ENCODE assay signal across 19 mouse cellular contexts in the genomic region with DNA sequence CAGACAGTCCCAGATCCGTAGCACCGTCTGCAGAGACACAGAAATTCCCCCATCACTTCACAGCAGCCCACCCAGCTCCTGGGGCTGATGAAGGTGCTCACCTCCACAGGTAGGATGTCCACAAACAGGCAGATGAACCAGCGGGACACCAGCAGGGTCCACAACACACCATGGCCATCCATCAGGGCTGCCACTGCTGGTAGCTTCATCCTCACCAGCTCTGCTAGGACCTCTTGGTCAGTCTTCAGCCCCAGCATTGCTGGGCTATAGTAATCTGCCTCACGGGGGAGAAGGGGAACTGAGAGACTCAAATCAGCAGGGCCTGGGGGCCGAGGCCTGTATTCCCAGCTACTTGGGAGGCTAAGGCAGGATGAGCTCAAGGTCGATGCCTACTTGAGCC. TPM values are rescaled to one million over a fixed set of nuclear protein-coding genes. Genes with fewer than 3 reads are reported as not detected.
A peak's percentile ranks its signal among the peaks of the same experiment; 100 is the strongest.
DNase-seq lines count a peak whose midpoint lies in the region; ATAC-seq and TF ChIP-seq lines count a peak whose summit lies in the region.
"Had no signal": no experiment of that assay in that cellular context is flagged by ENCODE, and none has a peak within 500 bp of the region (broad histone marks: within the 10 kb centered on the region; RNA-seq: fewer than 3 reads in every experiment).

No protein-coding gene starts in this region.

- 0 out of 2 replicates have a peak overlapping the region, but pooled peaks have one; percentile 11 for H3K9ac ChIP-seq in heart, embryonic 12.5 days
- H3K9ac ChIP-seq in midbrain, embryonic 12.5 days (replicated peaks), result 0 out of 2 replicates have a peak overlapping the region, but pooled peaks have one; percentile 24
- H3K9ac ChIP-seq in midbrain, embryonic 11.5 days (ENCODE audit: low read length), result no peak overlapping the region
- H3K9ac ChIP-seq: embryonic facial prominence, embryonic 12.5 days; forebrain, embryonic 12.5 days; hindbrain, embryonic 14.5 days had no signal

- 64% methylated on average over 6 of the region's 6 CpGs for WGBS in heart, embryonic 12.5 days
- WGBS in midbrain, embryonic 12.5 days, result 75% methylated on average over 6 of the region's 6 CpGs
- 78% methylated on average over 6 of the region's 6 CpGs for WGBS in midbrain, embryonic 11.5 days
- WGBS in embryonic facial prominence, embryonic 10.5 days, result 79% methylated on average over 6 of the region's 6 CpGs

- no peak for ATAC-seq in heart, embryonic 12.5 days (ENCODE audit: insufficient number of reproducible peaks, low FRiP score)
- ATAC-seq in midbrain, embryonic 12.5 days (ENCODE audit: low FRiP score, low read depth), result no peak
- ATAC-seq in midbrain, embryonic 11.5 days (ENCODE audit: low FRiP score), result no peak
- ATAC-seq: forebrain, embryonic 16.5 days; intestine, embryonic 16.5 days had no signal

- no peaks in the 10 kb centered on the region for H3K79me2 ChIP-seq in myocyte (ENCODE audit: control insufficient read depth, insufficient read depth)

- intact Hi-C loops in heart, postnatal 10 days (cut with DNase I), result no loop called here

- no peak for DNase-seq in heart, postnatal 10 days
- no peak for DNase-seq in midbrain, embryonic 11.5 days (ENCODE audit: low spot score, missing footprints)
- DNase-seq in embryonic facial prominence, embryonic 10.5 days (ENCODE audit: low spot score), result no peak
- DNase-seq in layer of hippocampus, postnatal 25 days (ENCODE audit: extremely low spot score in 1 of 2, low spot score in 1 of 2), result no peak
- DNase-seq: adrenal gland, adult 2 months; adrenal gland, postnatal 25 days; cerebellum, adult 2 months; embryo, embryonic 11 days; gastrocnemius, postnatal 25 days; heart, postnatal 14 days; kidney, adult 2 months had no signal

- peaks cover 41% of the 10 kb centered on the region for H3K36me3 ChIP-seq in heart, embryonic 12.5 days
- peaks cover 48% of the 10 kb centered on the region for H3K36me3 ChIP-seq in midbrain, embryonic 12.5 days
- H3K36me3 ChIP-seq in midbrain, embryonic 11.5 days (ENCODE audit: control insufficient read depth, insufficient read depth, low read length), result peaks cover 15% of the 10 kb centered on the region
- peaks cover 51% of the 10 kb centered on the region for H3K36me3 ChIP-seq in embryonic facial prominence, embryonic 10.5 days (replicated peaks)
- H3K36me3 ChIP-seq in myocyte (ENCODE audit: control insufficient read depth, insufficient read depth), result peaks cover 26% of the 10 kb centered on the region

- H3K4me3 ChIP-seq in heart, embryonic 12.5 days, result no peak overlapping the region
- no peak overlapping the region for H3K4me3 ChIP-seq in midbrain, embryonic 12.5 days
- H3K4me3 ChIP-seq in midbrain, embryonic 11.5 days (ENCODE audit: low read depth, low read length), result no peak overlapping the region
- H3K4me3 ChIP-seq in embryonic facial prominence, embryonic 10.5 days, result no peak overlapping the region
- no peak overlapping the region for H3K4me3 ChIP-seq in myocyte
- H3K4me3 ChIP-seq: embryonic facial prominence, embryonic 12.5 days; forebrain, embryonic 12.5 days had no signal

- no peak overlapping the region for H3K27ac ChIP-seq in heart, embryonic 12.5 days (ENCODE audit: poor library complexity, severe bottlenecking)
- no peak overlapping the region for H3K27ac ChIP-seq in midbrain, embryonic 12.5 days (replicated peaks)
- H3K27ac ChIP-seq in midbrain, embryonic 11.5 days (ENCODE audit: low read depth, low read length), result no peak overlapping the region
- H3K27ac ChIP-seq in embryonic facial prominence, embryonic 10.5 days (replicated peaks), result 0 out of 2 replicates have a peak overlapping the region, but pooled peaks have one; percentile 19
- H3K27ac ChIP-seq: embryonic facial prominence, embryonic 12.5 days; forebrain, embryonic 12.5 days; hindbrain, embryonic 14.5 days had no signal

- H3K4me1 ChIP-seq in heart, embryonic 12.5 days (replicated peaks), result peaks cover 27% of the 10 kb centered on the region
- no peaks in the 10 kb centered on the region for H3K4me1 ChIP-seq in midbrain, embryonic 12.5 days
- H3K4me1 ChIP-seq in midbrain, embryonic 11.5 days (ENCODE audit: control insufficient read depth, insufficient read depth, low read length), result no peaks in the 10 kb centered on the region
- H3K4me1 ChIP-seq in embryonic facial prominence, embryonic 10.5 days, result 0 out of 2 replicates have a peak, but pooled peaks cover 4% of the 10 kb centered on the region
- H3K4me1 ChIP-seq: embryonic facial prominence, embryonic 12.5 days; forebrain, embryonic 12.5 days had no signal

- H3K4me2 ChIP-seq in heart, embryonic 12.5 days, result no peak overlapping the region
- no peak overlapping the region for H3K4me2 ChIP-seq in midbrain, embryonic 12.5 days (replicated peaks)
- H3K4me2 ChIP-seq in midbrain, embryonic 11.5 days, result no peak overlapping the region
- H3K4me2 ChIP-seq in myocyte (ENCODE audit: low read depth), result no peak overlapping the region
- H3K4me2 ChIP-seq: embryonic facial prominence, embryonic 12.5 days; forebrain, embryonic 12.5 days; hindbrain, embryonic 14.5 days had no signal

- no peak overlapping the region for H3ac ChIP-seq in myocyte (ENCODE audit: control insufficient read depth, insufficient read length)

- no peaks in the 10 kb centered on the region for H3K27me3 ChIP-seq in heart, embryonic 12.5 days (replicated peaks)
- no peaks in the 10 kb centered on the region for H3K27me3 ChIP-seq in midbrain, embryonic 12.5 days
- no peaks in the 10 kb centered on the region for H3K27me3 ChIP-seq in midbrain, embryonic 11.5 days (ENCODE audit: control insufficient read depth, insufficient read depth, low read length)
- H3K27me3 ChIP-seq in embryonic facial prominence, embryonic 10.5 days (replicated peaks; ENCODE audit: low read depth, poor library complexity, severe bottlenecking), result no peaks in the 10 kb centered on the region
- H3K27me3 ChIP-seq in myocyte (ENCODE audit: control insufficient read depth, insufficient read depth, insufficient read length), result no peaks in the 10 kb centered on the region
- H3K27me3 ChIP-seq: embryonic facial prominence, embryonic 12.5 days; forebrain, embryonic 12.5 days had no signal

- H3K9me3 ChIP-seq in heart, embryonic 12.5 days (replicated peaks), result no peaks in the 10 kb centered on the region
- H3K9me3 ChIP-seq in midbrain, embryonic 12.5 days, result no peaks in the 10 kb centered on the region
- H3K9me3 ChIP-seq in midbrain, embryonic 11.5 days (ENCODE audit: control insufficient read depth, low read length), result no peaks in the 10 kb centered on the region
- no peaks in the 10 kb centered on the region for H3K9me3 ChIP-seq in embryonic facial prominence, embryonic 10.5 days
- H3K9me3 ChIP-seq: embryonic facial prominence, embryonic 12.5 days; forebrain, embryonic 12.5 days had no signal

- TF ChIP-seq POLR2A in myocyte (IDR thresholded peaks at IDR 0.05; ENCODE audit: insufficient read length, low read depth), result no peak

TF ChIP-seq in myocyte, 11 proteins besides CTCF, POLR2A, EP300 and RAD21:
- no peak for TF ChIP-seq MYOG (IDR thresholded peaks at IDR 0.05; ENCODE audit: control insufficient read depth in 1 of 3, insufficient read depth in 1 of 3, insufficient read length in 2 of 3, low read depth in 2 of 3)
- no peak for TF ChIP-seq CEBPB (IDR thresholded peaks at IDR 0.05; ENCODE audit: insufficient read depth, poor library complexity, severe bottlenecking)
- no peak for TF ChIP-seq TCF3 (IDR thresholded peaks at IDR 0.05; ENCODE audit: insufficient read length, low read depth)
- TF ChIP-seq POLR2AphosphoS2 (IDR thresholded peaks at IDR 0.05; ENCODE audit: insufficient read length, low read depth), result peak; percentile 86

RNA-seq across cellular contexts. Expression of a gene that starts 20.5 kb away (rescaled TPM):
- polyA plus RNA-seq in heart, embryonic 12.5 days (2016; fragmentation: Nextera tagmentation; extraction: Ambion mirVana), result 364 and 372 TPM in 2 replicates
- 100 to 1,000 TPM; 310 to 323 TPM for total RNA-seq in heart, postnatal 10 days (2021)
- polyA plus RNA-seq in midbrain, embryonic 12.5 days (2016; fragmentation: Nextera tagmentation; extraction: Ambion mirVana), result 242 and 251 TPM in 2 replicates
- 274 and 282 TPM in 2 replicates for polyA plus RNA-seq in midbrain, embryonic 11.5 days (2014; fragmentation: Nextera tagmentation; extraction: Ambion mirVana)
- 183 TPM in 2 replicates for polyA plus RNA-seq in embryonic facial prominence, embryonic 10.5 days (2016; fragmentation: Nextera tagmentation; extraction: Ambion mirVana)
- 531 TPM for polyA plus RNA-seq in myocyte (2012; fragmentation: generic; extraction: Trizol)
- 100 to 1,000 TPM; 283 to 311 TPM for total RNA-seq in layer of hippocampus, postnatal 25 days (2021)

RNA-seq across cellular contexts. Expression of a gene that starts 20.9 kb away (rescaled TPM):
- 19.8 and 22.7 TPM in 2 replicates for polyA plus RNA-seq in heart, embryonic 12.5 days (2016; fragmentation: Nextera tagmentation; extraction: Ambion mirVana)
- 1 to 10 TPM; 2.5 to 2.6 TPM for total RNA-seq in heart, postnatal 10 days (2021)
- 16.4 and 17.1 TPM in 2 replicates for polyA plus RNA-seq in midbrain, embryonic 12.5 days (2016; fragmentation: Nextera tagmentation; extraction: Ambion mirVana)
- polyA plus RNA-seq in midbrain, embryonic 11.5 days (2014; fragmentation: Nextera tagmentation; extraction: Ambion mirVana), result 20.9 and 22.0 TPM in 2 replicates
- 15.3 and 15.4 TPM in 2 replicates for polyA plus RNA-seq in embryonic facial prominence, embryonic 10.5 days (2016; fragmentation: Nextera tagmentation; extraction: Ambion mirVana)
- polyA plus RNA-seq in myocyte (2012; fragmentation: generic; extraction: Trizol), result 34.4 TPM
- 1 to 10 TPM; 5.2 TPM for total RNA-seq in layer of hippocampus, postnatal 25 days (2021)
